Mouse (Mus musculus): ENCODE measurements at regions not wholly inside any gene's neighbourhood (a gene's known extent, or its start where the extent isn't known, plus 50 kb on each side); places are given as distances from the start of the nearest gene placed in this dataset.

DNA sequence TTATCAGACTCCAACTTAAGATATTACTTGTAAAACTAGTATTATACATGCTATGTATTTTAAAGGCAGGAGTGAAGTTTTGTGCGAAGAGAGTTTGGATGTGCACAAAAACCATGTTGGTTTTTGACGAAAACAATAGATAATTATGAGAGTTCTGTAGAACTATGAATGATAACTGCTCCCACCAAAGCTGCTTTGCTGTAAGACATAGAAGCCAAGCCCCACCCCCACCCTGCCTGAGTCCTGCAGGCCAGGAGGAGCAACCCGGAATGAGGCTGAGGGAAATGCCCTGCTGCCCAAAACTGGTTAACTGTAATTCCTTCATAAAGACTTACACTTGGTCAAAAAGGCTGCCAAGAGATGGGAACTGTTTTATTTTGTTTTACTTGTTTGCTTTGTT is 175.8 kb downstream of the Efnb2 start:
- Histone ChIP-seq H3K4me1 (ENCODE audit: control insufficient read depth, insufficient read depth, low read length) (peaks cover 15% of the 10 kb centered on the region), H3K36me3 (ENCODE audit: control insufficient read depth, insufficient read depth, low read length) (no peaks in the 10 kb centered on the region), H3K27ac (replicated peaks; ENCODE audit: low read depth, low read length) (no peak overlapping the region), H3K9ac (ENCODE audit: low read depth, low read length, severe bottlenecking) (no peak overlapping the region), H3K4me3 (replicated peaks; ENCODE audit: low read length) (no peak overlapping the region), H3K9me3 (ENCODE audit: control insufficient read depth, low read length) (no peaks in the 10 kb centered on the region), H3K27me3 (ENCODE audit: control insufficient read depth, insufficient read depth, low read length) (no peaks in the 10 kb centered on the region), H3K4me2 (replicated peaks; ENCODE audit: low read depth, low read length, severe bottlenecking) (no peak overlapping the region)
- no peak for ATAC-seq (ENCODE audit: low FRiP score, low read depth)
- 65% methylated on average over 3 of the region's 3 CpGs for WGBS
- no peak for DNase-seq (ENCODE audit: low spot score)
- no peak for TF ChIP-seq POLR2A (IDR thresholded peaks at IDR 0.05; ENCODE audit: borderline replicate concordance, extremely low read depth, insufficient read depth, insufficient read length)

DNA sequence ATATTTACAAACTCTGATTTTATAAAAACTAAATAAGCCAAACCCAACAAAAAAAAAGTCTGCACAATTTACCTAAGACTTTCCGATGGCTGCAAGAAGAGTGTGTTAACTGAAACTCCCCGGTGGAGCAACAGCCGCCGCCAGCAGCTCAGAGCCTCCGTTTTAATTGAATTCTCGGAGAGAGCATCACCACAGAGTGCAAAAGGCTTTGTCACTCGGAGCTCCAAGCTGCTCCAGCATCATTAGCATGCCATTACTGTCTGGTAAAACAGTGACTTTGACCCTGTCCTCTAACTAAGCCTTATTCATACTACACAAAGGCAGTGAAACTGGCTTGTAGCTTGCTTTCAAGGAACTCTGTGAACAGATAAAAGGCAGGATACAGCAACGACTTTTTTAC is 176.5 kb downstream of the Efnb2 start:
- ATAC-seq (ENCODE audit: low FRiP score, low read depth): no peak
- TF ChIP-seq POLR2A (IDR thresholded peaks at IDR 0.05; ENCODE audit: borderline replicate concordance, extremely low read depth, insufficient read depth, insufficient read length): no peak
- no peak overlapping the region for H3K4me2 ChIP-seq (replicated peaks; ENCODE audit: low read depth, low read length, severe bottlenecking)
- H3K9me3 ChIP-seq (ENCODE audit: control insufficient read depth, low read length): no peaks in the 10 kb centered on the region
- H3K27ac ChIP-seq (replicated peaks; ENCODE audit: low read depth, low read length): no peak overlapping the region
- no peaks in the 10 kb centered on the region for H3K27me3 ChIP-seq (ENCODE audit: control insufficient read depth, insufficient read depth, low read length)
- no peak overlapping the region for H3K4me3 ChIP-seq (replicated peaks; ENCODE audit: low read length)
- no peaks in the 10 kb centered on the region for H3K36me3 ChIP-seq (ENCODE audit: control insufficient read depth, insufficient read depth, low read length)
- H3K4me1 ChIP-seq (ENCODE audit: control insufficient read depth, insufficient read depth, low read length): peaks cover 15% of the 10 kb centered on the region
- no peak overlapping the region for H3K9ac ChIP-seq (ENCODE audit: low read depth, low read length, severe bottlenecking)
- WGBS: 28% methylated on average over 8 of the region's 8 CpGs
- no peak for DNase-seq (ENCODE audit: low spot score)

DNA sequence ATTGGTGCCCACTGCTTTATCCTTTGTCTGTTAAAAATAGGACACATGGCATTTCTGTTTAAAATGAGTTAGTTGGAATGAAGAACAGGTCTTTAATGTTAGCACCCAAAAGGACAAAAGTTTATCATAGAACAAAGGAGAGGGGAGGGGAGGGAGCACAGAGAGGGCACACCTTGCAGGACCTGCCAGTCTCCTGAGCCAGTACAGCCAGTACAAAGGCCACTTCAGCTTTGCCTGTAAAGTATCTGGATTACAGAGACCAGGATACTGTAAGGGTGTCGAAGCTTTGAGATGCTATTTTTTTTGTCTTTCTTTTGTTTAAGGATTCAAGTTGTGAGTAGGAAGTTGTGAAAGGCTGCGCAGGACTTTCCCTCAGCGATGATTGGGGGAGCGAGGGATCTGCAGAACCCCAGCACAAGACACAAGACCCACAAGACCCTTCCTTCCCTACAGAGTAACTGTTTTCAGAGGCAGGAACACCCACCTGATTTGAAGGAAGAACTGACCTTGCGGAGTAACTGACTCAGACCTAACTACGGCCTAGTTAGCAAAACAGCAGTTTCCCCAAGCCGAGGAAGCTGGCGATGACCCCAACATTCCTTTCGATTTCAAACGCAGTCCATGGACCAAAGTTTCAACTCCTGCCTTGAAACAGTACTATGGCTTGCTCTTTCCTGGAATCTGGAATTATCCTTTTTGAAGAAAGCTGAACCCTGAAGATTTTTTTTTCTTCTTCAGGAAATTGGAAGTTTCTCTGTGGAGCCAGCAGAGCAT is 178.1 kb downstream of the Efnb2 start:
- no peak overlapping the region for H3K9ac ChIP-seq (ENCODE audit: low read depth, low read length, severe bottlenecking)
- ATAC-seq (ENCODE audit: low FRiP score, low read depth) (no peak), DNase-seq (ENCODE audit: low spot score) (no peak)
- no peaks in the 10 kb centered on the region for H3K36me3 ChIP-seq (ENCODE audit: control insufficient read depth, insufficient read depth, low read length)
- 70% methylated on average over 10 of the region's 10 CpGs for WGBS
- H3K4me1 ChIP-seq (ENCODE audit: control insufficient read depth, insufficient read depth, low read length): peaks cover 3% of the 10 kb centered on the region; the same call in 1 of the 2 replicates
- H3K4me2 ChIP-seq (replicated peaks; ENCODE audit: low read depth, low read length, severe bottlenecking): no peak overlapping the region
- H3K27ac ChIP-seq (replicated peaks; ENCODE audit: low read depth, low read length): no peak overlapping the region
- TF ChIP-seq POLR2A (IDR thresholded peaks at IDR 0.05; ENCODE audit: borderline replicate concordance, extremely low read depth, insufficient read depth, insufficient read length): no peak
- no peaks in the 10 kb centered on the region for H3K27me3 ChIP-seq (ENCODE audit: control insufficient read depth, insufficient read depth, low read length)
- no peak overlapping the region for H3K4me3 ChIP-seq (replicated peaks; ENCODE audit: low read length)
- no peaks in the 10 kb centered on the region for H3K9me3 ChIP-seq (ENCODE audit: control insufficient read depth, low read length)

DNA sequence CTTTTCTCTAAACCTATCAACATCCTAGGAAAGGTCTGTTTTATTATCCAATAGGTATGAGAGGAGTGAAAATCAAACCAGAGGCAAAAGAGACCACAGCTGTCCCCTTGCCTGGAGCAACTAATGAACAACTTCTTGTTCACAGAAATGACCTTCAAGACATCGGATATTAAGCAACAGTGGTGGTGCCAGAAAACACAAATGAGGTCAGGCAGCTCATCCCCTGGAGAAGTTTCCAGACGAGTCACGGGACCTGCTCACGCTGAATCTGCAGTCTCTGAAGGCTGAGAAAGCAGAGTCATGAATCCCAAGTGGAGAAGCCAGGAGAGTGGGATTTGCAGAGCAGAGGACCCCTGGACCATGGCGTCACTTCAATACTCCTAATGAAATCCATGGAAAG is 183.6 kb downstream of the Efnb2 start:
- ATAC-seq (ENCODE audit: low FRiP score, low read depth) (no peak), DNase-seq (ENCODE audit: low spot score) (no peak)
- Histone ChIP-seq H3K36me3 (ENCODE audit: control insufficient read depth, insufficient read depth, low read length) (no peaks in the 10 kb centered on the region), H3K9ac (ENCODE audit: low read depth, low read length, severe bottlenecking) (no peak overlapping the region), H3K4me3 (replicated peaks; ENCODE audit: low read length) (no peak overlapping the region), H3K4me2 (replicated peaks; ENCODE audit: low read depth, low read length, severe bottlenecking) (no peak overlapping the region), H3K27me3 (ENCODE audit: control insufficient read depth, insufficient read depth, low read length) (no peaks in the 10 kb centered on the region), H3K27ac (replicated peaks; ENCODE audit: low read depth, low read length) (no peak overlapping the region), H3K9me3 (ENCODE audit: control insufficient read depth, low read length) (no peaks in the 10 kb centered on the region), H3K4me1 (ENCODE audit: control insufficient read depth, insufficient read depth, low read length) (no peaks in the 10 kb centered on the region)
- WGBS: 69% methylated on average over 5 of the region's 5 CpGs
- no peak for TF ChIP-seq POLR2A (IDR thresholded peaks at IDR 0.05; ENCODE audit: borderline replicate concordance, extremely low read depth, insufficient read depth, insufficient read length)

DNA sequence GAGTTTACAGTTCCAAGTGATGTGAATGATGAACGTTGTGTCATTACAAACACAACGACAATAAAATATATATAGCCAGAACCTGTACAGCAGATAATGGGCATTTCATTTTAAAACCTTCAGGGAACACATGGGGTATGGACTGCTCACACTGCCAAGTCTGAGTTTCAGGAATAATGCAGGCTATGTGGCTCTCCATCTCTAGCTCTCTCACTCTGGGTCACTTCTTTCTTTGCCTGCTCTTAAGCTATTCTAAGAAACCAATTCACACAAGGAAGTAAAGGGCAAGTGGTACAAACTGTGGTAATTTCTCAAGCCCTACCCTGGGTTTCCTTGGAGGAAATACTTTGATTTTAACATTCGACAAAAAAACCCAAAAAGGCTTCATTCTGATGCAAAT is 192.5 kb downstream of the Efnb2 start:
- no peak overlapping the region for H3K4me2 ChIP-seq (replicated peaks; ENCODE audit: low read depth, low read length, severe bottlenecking)
- no peak overlapping the region for H3K4me3 ChIP-seq (replicated peaks; ENCODE audit: low read length)
- DNase-seq (ENCODE audit: low spot score) (no peak), ATAC-seq (ENCODE audit: low FRiP score, low read depth) (no peak)
- H3K4me1 ChIP-seq (ENCODE audit: control insufficient read depth, insufficient read depth, low read length): peaks cover 5% of the 10 kb centered on the region; the same call in 1 of the 2 replicates
- TF ChIP-seq POLR2A (IDR thresholded peaks at IDR 0.05; ENCODE audit: borderline replicate concordance, extremely low read depth, insufficient read depth, insufficient read length): no peak
- H3K27ac ChIP-seq (replicated peaks; ENCODE audit: low read depth, low read length): no peak overlapping the region
- H3K27me3 ChIP-seq (ENCODE audit: control insufficient read depth, insufficient read depth, low read length): no peaks in the 10 kb centered on the region
- WGBS: 56% methylated on average over 3 of the region's 3 CpGs
- no peaks in the 10 kb centered on the region for H3K9me3 ChIP-seq (ENCODE audit: control insufficient read depth, low read length)
- no peak overlapping the region for H3K9ac ChIP-seq (ENCODE audit: low read depth, low read length, severe bottlenecking)
- no peaks in the 10 kb centered on the region for H3K36me3 ChIP-seq (ENCODE audit: control insufficient read depth, insufficient read depth, low read length)

Data from limb, embryonic 14.5 days (tissue).